Comparison of ENCODE assay signal across 25 mouse cellular contexts in the genomic region with DNA sequence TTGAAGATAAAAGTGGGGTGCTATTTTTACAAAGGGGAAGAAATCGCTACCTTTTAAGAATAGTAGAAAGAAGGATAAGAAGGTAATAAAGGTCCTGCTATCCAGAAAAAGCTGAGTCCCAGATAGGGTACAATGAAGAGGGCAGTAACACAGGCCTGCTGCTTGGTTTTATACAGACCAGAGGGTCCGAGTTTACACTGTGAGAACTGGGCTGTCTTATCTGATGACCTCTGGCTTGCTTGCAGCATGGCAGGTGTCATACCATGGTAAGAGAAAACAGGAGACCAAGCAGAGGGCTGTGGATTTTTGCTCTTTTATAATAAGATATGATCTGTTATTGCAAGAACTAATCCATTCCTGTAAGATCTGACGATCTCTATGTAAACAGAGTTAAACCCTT.
"Had no signal": no experiment of that assay in that cellular context is flagged by ENCODE, and none has a peak within 500 bp of the region (broad histone marks: within the 10 kb centered on the region; RNA-seq: fewer than 3 reads in every experiment).

No protein-coding gene starts in this region.

- H3K9ac ChIP-seq: forebrain, postnatal 0 days; heart, embryonic 13.5 days; heart, embryonic 15.5 days; hindbrain, embryonic 13.5 days; hindbrain, embryonic 15.5 days; kidney, embryonic 15.5 days; limb, embryonic 13.5 days had no signal

- H3K9me3 ChIP-seq: heart, embryonic 13.5 days; heart, embryonic 15.5 days; hindbrain, embryonic 13.5 days; hindbrain, embryonic 15.5 days; kidney, embryonic 15.5 days; limb, embryonic 13.5 days had no signal

- ATAC-seq: forebrain, postnatal 0 days; hindbrain, postnatal 0 days; intestine, embryonic 16.5 days had no signal

- H3K36me3 ChIP-seq: heart, embryonic 13.5 days; heart, embryonic 15.5 days; hindbrain, embryonic 13.5 days; hindbrain, embryonic 15.5 days; kidney, embryonic 15.5 days; limb, embryonic 13.5 days had no signal

- H3K4me3 ChIP-seq: heart, adult 2 months; heart, embryonic 13.5 days; heart, embryonic 15.5 days; hindbrain, embryonic 13.5 days; hindbrain, embryonic 15.5 days; kidney, embryonic 15.5 days; limb, embryonic 13.5 days had no signal

- H3K4me1 ChIP-seq: heart, embryonic 13.5 days; heart, embryonic 15.5 days; hindbrain, embryonic 13.5 days; hindbrain, embryonic 15.5 days; kidney, embryonic 15.5 days; limb, embryonic 13.5 days had no signal

- H3K4me2 ChIP-seq: heart, embryonic 11.5 days; heart, embryonic 13.5 days; heart, embryonic 15.5 days; hindbrain, embryonic 13.5 days; hindbrain, embryonic 15.5 days; kidney, embryonic 15.5 days; limb, embryonic 13.5 days had no signal

- DNase-seq: forebrain, postnatal 0 days; gastrocnemius, postnatal 14 days; gastrocnemius, postnatal 36 days; heart, adult 11 months; heart, adult 2 months; heart, postnatal 14 days; heart, postnatal 36 days; kidney, adult 11 months; kidney, adult 2 months; kidney, adult 9 months; kidney, postnatal 14 days; kidney, postnatal 36 days; layer of hippocampus, adult 9-11 months; layer of hippocampus, postnatal 36 days; left cerebral cortex, postnatal 4 days had no signal

- H3K27me3 ChIP-seq: heart, embryonic 13.5 days; heart, embryonic 15.5 days; hindbrain, embryonic 13.5 days; hindbrain, embryonic 15.5 days; kidney, embryonic 15.5 days; limb, embryonic 13.5 days had no signal

- H3K27ac ChIP-seq: heart, adult 2 months; heart, embryonic 13.5 days; heart, embryonic 15.5 days; hindbrain, embryonic 13.5 days; hindbrain, embryonic 15.5 days; hindbrain, postnatal 0 days; kidney, embryonic 15.5 days; kidney, postnatal 0 days; limb, embryonic 13.5 days had no signal
